Mouse (Mus musculus) Patski (cell line): Measurements from ENCODE around the gene Tnpo3. TPM values are rescaled to one million over a fixed set of nuclear protein-coding genes. Genes with fewer than 3 reads are reported as not detected.
"Not testable (repeated sequence)": the region's sequence is repeated elsewhere in the genome, so short reads cannot be mapped to it uniquely, and the experiment has no call there.

Experiments used
- ATAC-seq: fragments of 100-300 bp; one replicate; pipeline ENCODE4 v1.8.0; 2021
- CTCF ChIA-PET: fragments of 350-600 bp; sonication (Branson Sonifier 250); formaldehyde crosslinking; loops from one replicate; lab custom pipeline; 2022; ENCODE audit warnings: inconsistent platforms; lab: Charles Lee
- POLR2A ChIA-PET: fragments of 350-600 bp; sonication (Branson Sonifier 250); formaldehyde crosslinking; loops from one replicate; lab custom pipeline; 2022; ENCODE audit warnings: antibody characterized with exemption, inconsistent platforms; lab: Charles Lee
- DNase-seq: peaks from one replicate; pipeline ENCODE4 v3.0.0-alpha.2; 2011; ENCODE audit warnings: low read depth, low spot score
- H3K27me3 ChIP-seq: fragments of 371-371 bp; one replicate; pipeline ENCODE4 v1.5.1; 2021
- CTCF ChIP-seq: fragments of 100-300 bp; IDR thresholded peaks from one replicate; pipeline ENCODE4 v1.5.1; 2021
- in situ Hi-C: fragments of 300-500 bp; cut with MboI; formaldehyde crosslinking; loops from 3 replicates; pipeline ENCODE4 v1.11.1; 2018; ENCODE audit warnings: low pct_unique_long_range_greater_than_20kb, mixed read lengths
- polyA plus RNA-seq: library from polyadenylated mRNA; unstranded; gene quantifications from one replicate; pipeline ENCODE4 v1.2.3, GENCODE M21; 2021

Gene Tnpo3
- polyA plus RNA-seq, 1 experiment from 2014 or later = 72.2 TPM

GRCm38 (mm10) chr6:29620840-29621543 is 11.3 kb upstream of the Tnpo3 start:
- no peak for TF ChIP-seq CTCF
- in situ Hi-C loops = loop anchor here (5.0 kb wide), 1 partner anchor 94 kb away; the partner anchor contains the start of gene Irf5
- no peak for ATAC-seq
- CTCF ChIA-PET = interaction anchor here (1.0 kb wide), 1 partner anchor 17 kb away, joined by 3 read pairs; no protein-coding TSS in a partner anchor
- POLR2A ChIA-PET = interaction anchor here (0.6 kb wide), 2 partner anchors 34 to 1359 kb away, joined by 3 read pairs; no protein-coding TSS in a partner anchor
- no peak for DNase-seq
- H3K27me3 ChIP-seq = peaks cover 35% of the 10 kb centered on the region

- peaks cover 40% of the 10 kb centered on the region for H3K27me3 ChIP-seq
- no peak for TF ChIP-seq CTCF
- ChIA-PET CTCF (interaction anchor here (1.0 kb wide), 1 partner anchor 18 kb away, joined by 3 read pairs; no protein-coding TSS in a partner anchor), POLR2A (interaction anchor here (0.6 kb wide), 1 partner anchor 188 kb away, joined by 3 read pairs; no protein-coding TSS in a partner anchor)
- DNase-seq (no peak), ATAC-seq (no peak)
- in situ Hi-C loops = loop anchor here (5.0 kb wide), 1 partner anchor 93 kb away; the partner anchor contains the start of gene Irf5
These were observed 10.5 kb upstream of the Tnpo3 start for GRCm38 (mm10) chr6:29620176-29620575.

- POLR2A ChIA-PET = interaction anchor here (0.7 kb wide), 1 partner anchor 88 kb away, joined by 3 read pairs; no protein-coding TSS in a partner anchor
- in situ Hi-C loops, ATAC-seq, CTCF ChIA-PET, DNase-seq: not testable (repeated sequence)
- peaks cover 16% of the 10 kb centered on the region for H3K27me3 ChIP-seq
These were observed 443 bp upstream of the Tnpo3 start for GRCm38 (mm10) chr6:29610020-29610640.

- no peak for TF ChIP-seq CTCF
- ChIA-PET POLR2A (no interaction called here), CTCF (no interaction called here)
- in situ Hi-C loops = no loop called here
- no peaks in the 10 kb centered on the region for H3K27me3 ChIP-seq
- ATAC-seq = no peak
- no peak for DNase-seq
These were observed 9.5 kb downstream of the Tnpo3 start for GRCm38 (mm10) chr6:29600188-29600587.

GRCm38 (mm10) chr6:29595656-29596055 is 14.0 kb downstream of the Tnpo3 start:
- ChIA-PET CTCF (interaction anchor here (0.9 kb wide), 1 partner anchor 8 kb away, joined by 5 read pairs; no protein-coding TSS in a partner anchor), POLR2A (interaction anchor here (0.6 kb wide), 2 partner anchors 48 to 101 kb away, joined by 3 to 4 read pairs; no protein-coding TSS in a partner anchor)
- DNase-seq (no peak), ATAC-seq (no peak)
- TF ChIP-seq CTCF = no peak
- in situ Hi-C loops = no loop called here
- H3K27me3 ChIP-seq = no peaks in the 10 kb centered on the region

- ChIA-PET CTCF (no interaction called here), POLR2A (no interaction called here)
- ATAC-seq = no peak
- H3K27me3 ChIP-seq = no peaks in the 10 kb centered on the region
- TF ChIP-seq CTCF = no peak
- no peak for DNase-seq
- in situ Hi-C loops = no loop called here
These were observed 28.5 kb downstream of the Tnpo3 start for GRCm38 (mm10) chr6:29581202-29581601.

GRCm38 (mm10) chr6:29580770-29581169 is 28.9 kb downstream of the Tnpo3 start:
- ChIA-PET POLR2A (no interaction called here), CTCF (no interaction called here)
- ATAC-seq = no peak
- no peak for DNase-seq
- in situ Hi-C loops = no loop called here
- H3K27me3 ChIP-seq = no peaks in the 10 kb centered on the region
- no peak for TF ChIP-seq CTCF

- H3K27me3 ChIP-seq, DNase-seq, in situ Hi-C loops, ATAC-seq, POLR2A ChIA-PET, CTCF ChIA-PET: not testable (repeated sequence)
- peak; percentile 56 for TF ChIP-seq CTCF
These were observed 33.3 kb downstream of the Tnpo3 start for GRCm38 (mm10) chr6:29576388-29576787.

- in situ Hi-C loops = no loop called here
- ATAC-seq (no peak), DNase-seq (no peak)
- POLR2A ChIA-PET = interaction anchor here (1.0 kb wide), 2 partner anchors 11 to 24 kb away, joined by 3 to 4 read pairs; no protein-coding TSS in a partner anchor
- CTCF ChIA-PET = no interaction called here
- TF ChIP-seq CTCF = no peak
- H3K27me3 ChIP-seq = no peaks in the 10 kb centered on the region
These were observed 52.6 kb downstream of the Tnpo3 start for GRCm38 (mm10) chr6:29557112-29557511.

- no peak for ATAC-seq
- ChIA-PET POLR2A (interaction anchor here (1.1 kb wide), 1 partner anchor 17 kb away, joined by 4 read pairs; no protein-coding TSS in a partner anchor), CTCF (interaction anchor here (1.0 to 1.1 kb wide), 2 partner anchors 9 to 13 kb away, joined by 4 to 5 read pairs; no protein-coding TSS in a partner anchor)
- TF ChIP-seq CTCF = no peak
- DNase-seq = no peak
- in situ Hi-C loops = no loop called here
- no peaks in the 10 kb centered on the region for H3K27me3 ChIP-seq
These were observed 57.2 kb downstream of the Tnpo3 start for GRCm38 (mm10) chr6:29552526-29552925.
